Mouse (Mus musculus) liver, embryonic 14.5 days (tissue): Measurements from ENCODE around the gene Rnf146. TPM values are rescaled to one million over a fixed set of nuclear protein-coding genes. Genes with fewer than 3 reads are reported as not detected.
A peak's percentile ranks its signal among the peaks of the same experiment; 100 is the strongest.

Experiments used
- ATAC-seq: fragments of 200-750 bp; cut with Nextera tagmentation; 2 replicates; pipeline ENCODE4 v1.8.0; 2017; ENCODE audit warnings: moderate number of reproducible peaks, mild to moderate bottlenecking, moderate library complexity; ENCODE audit not compliant: insufficient read depth
- DNase-seq, 3 experiments: peaks; one replicate each; pipeline ENCODE4 v3.0.0-alpha.2; 2012 to 2013; ENCODE audit warnings: low read depth in 3 of 3, low spot score in 3 of 3
- H3K27ac ChIP-seq: fragments of 300-500 bp; sonication (generic); 2 replicates; pipeline ENCODE4 v1.5.1; 2014; ENCODE audit warnings: moderate library complexity, mild to moderate bottlenecking, control low read depth, inconsistent platforms
- H3K27me3 ChIP-seq: fragments of 300-500 bp; sonication (generic); 2 replicates; pipeline ENCODE4 v1.6.1; 2014; ENCODE audit warnings: mild to moderate bottlenecking, low read length, moderate library complexity; ENCODE audit not compliant: control insufficient read depth, insufficient read depth
- H3K36me3 ChIP-seq: fragments of 300-500 bp; sonication (generic); replicated peaks from 2 replicates; pipeline ENCODE4 v1.6.1; 2014; ENCODE audit warnings: low read depth; ENCODE audit not compliant: control insufficient read depth, insufficient read depth
- H3K4me1 ChIP-seq, 2 experiments: fragments of 200-500 bp in 1 of 2; fragments of 300-500 bp in 1 of 2; sonication (generic) in 1 of 2; replicated peaks; 2 replicates each; pipeline ENCODE4 v1.6.1; 2012 to 2014; ENCODE audit warnings: antibody characterized with exemption in 1 of 2, inconsistent platforms in 1 of 2, low read length in 1 of 2; ENCODE audit not compliant: control insufficient read depth in 2 of 2, insufficient read depth in 2 of 2
- H3K4me2 ChIP-seq: fragments of 300-500 bp; sonication (generic); 2 replicates; pipeline ENCODE4 v1.6.1; 2014; ENCODE audit warnings: low read depth, mild to moderate bottlenecking, control low read depth, moderate library complexity
- H3K4me3 ChIP-seq, 2 experiments: fragments of 200-500 bp in 1 of 2; fragments of 300-500 bp in 1 of 2; sonication (generic) in 1 of 2; 2 replicates each; pipeline ENCODE4 v1.5.1; 2012 to 2014; ENCODE audit warnings: low read depth in 2 of 2, low read length in 2 of 2, mild to moderate bottlenecking in 2 of 2, control low read depth in 1 of 2, inconsistent platforms in 1 of 2, moderate library complexity in 1 of 2; ENCODE audit not compliant: insufficient read depth in 1 of 2
- H3K9ac ChIP-seq: fragments of 300-500 bp; sonication (generic); replicated peaks from 2 replicates; pipeline ENCODE4 v1.6.1; 2014; ENCODE audit warnings: mild to moderate bottlenecking, control low read depth, moderate library complexity
- H3K9me3 ChIP-seq: fragments of 300-500 bp; sonication (generic); 2 replicates; pipeline ENCODE4 v1.6.1; 2016; ENCODE audit warnings: low read length, mixed read lengths; ENCODE audit not compliant: control insufficient read depth
- CTCF ChIP-seq: IDR thresholded peaks from 2 replicates; pipeline ENCODE4 v1.5.1; 2016; ENCODE audit warnings: antibody characterized with exemption, low read depth, control low read depth
- EP300 ChIP-seq: IDR thresholded peaks from 2 replicates; pipeline ENCODE4 v1.6.1; 2016; ENCODE audit warnings: antibody characterized with exemption, low read depth
- WGBS: fragments of 180-500 bp; shearing (Covaris S2); extraction: QIAGEN DNeasy Blood & Tissue Kit; methylation state at CpG from one replicate; pipeline ENCODE4 v1.1.7; 2014; ENCODE audit not compliant: insufficient replicate concordance; 5-methylcytosine and 5-hydroxymethylcytosine counted together
- polyA plus RNA-seq, 2 experiments: library from polyadenylated mRNA; depleted of rRNA in 1 of 2; stranded (reverse) in 1 of 2; unstranded in 1 of 2; fragments of >200 nt; fragmentation: Nextera tagmentation in 1 of 2; extraction: Ambion mirVana in 1 of 2; gene quantifications; 2 replicates each; pipeline versions ENCODE4 v1.2.1 to v1.2.3; 2012 to 2014

Gene Rnf146
- polyA plus RNA-seq, 2 experiments: 11.4 to 16.1 TPM

- Histone ChIP-seq H3K36me3 (peaks cover 18% of the 10 kb centered on the region), H3K4me2 (no peak overlapping the region), H3K4me3 (no peak overlapping the region), H3K27me3 (no peaks in the 10 kb centered on the region), H3K27ac (no peak overlapping the region), H3K9ac (no peak overlapping the region), H3K9me3 (no peaks in the 10 kb centered on the region), H3K4me1 (0 out of 4 replicates have a peak, but pooled peaks cover 0 to 1% of the 10 kb centered on the region in 2 experiments)
- TF ChIP-seq CTCF: no peak
- no peak for TF ChIP-seq EP300
- ATAC-seq: no peak
- 85% methylated on average over 7 of the region's 7 CpGs for WGBS
- no peak for DNase-seq
Measured at GRCm38 (mm10) chr10:29346638-29347037, 15.6 kb downstream of the Rnf146 start.

- no peaks in the 10 kb centered on the region for H3K4me1 ChIP-seq
- H3K27ac ChIP-seq: no peak overlapping the region
- ATAC-seq (no peak), DNase-seq (no peak)
- H3K27me3 ChIP-seq: no peaks in the 10 kb centered on the region
- TF ChIP-seq CTCF (no peak), EP300 (no peak)
- no peak overlapping the region for H3K4me3 ChIP-seq
- H3K9me3 ChIP-seq: no peaks in the 10 kb centered on the region
- peaks cover 16% of the 10 kb centered on the region for H3K36me3 ChIP-seq
- no peak overlapping the region for H3K4me2 ChIP-seq
- WGBS: 82% methylated on average over 4 of the region's 4 CpGs
- H3K9ac ChIP-seq: no peak overlapping the region
Measured at GRCm38 (mm10) chr10:29344232-29344631, 18.0 kb downstream of the Rnf146 start.

GRCm38 (mm10) chr10:29338355-29339056 lies 23.7 kb downstream of the Rnf146 start:
- H3K4me1 ChIP-seq: no peaks in the 10 kb centered on the region

GRCm38 (mm10) chr10:29333836-29334235 lies 28.4 kb downstream of the Rnf146 start:
- Histone ChIP-seq H3K36me3 (no peaks in the 10 kb centered on the region), H3K4me1 (no peaks in the 10 kb centered on the region), H3K9me3 (no peaks in the 10 kb centered on the region), H3K27ac (no peak overlapping the region), H3K4me3 (no peak overlapping the region), H3K4me2 (no peak overlapping the region), H3K27me3 (no peaks in the 10 kb centered on the region), H3K9ac (no peak overlapping the region)
- DNase-seq (no peak), ATAC-seq (no peak)
- 77% methylated on average over 4 of the region's 4 CpGs for WGBS
- no peak for TF ChIP-seq EP300
- no peak for TF ChIP-seq CTCF

More at GRCm38 (mm10) chr10:29338355-29339056, 23.7 kb downstream of the Rnf146 start:
- DNase-seq (peak; percentile 34 to 50 (median 41)), ATAC-seq (no peak)
- H3K27me3 ChIP-seq: no peaks in the 10 kb centered on the region
- H3K4me3 ChIP-seq: no peak overlapping the region
- H3K4me2 ChIP-seq: no peak overlapping the region
- no peak overlapping the region for H3K27ac ChIP-seq
- WGBS: 45% methylated on average over 4 of the region's 4 CpGs
- H3K36me3 ChIP-seq: no peaks in the 10 kb centered on the region
- H3K9ac ChIP-seq: no peak overlapping the region
- H3K9me3 ChIP-seq: no peaks in the 10 kb centered on the region
- TF ChIP-seq CTCF: peak; percentile 71
- no peak for TF ChIP-seq EP300

GRCm38 (mm10) chr10:29324817-29325216 lies 37.4 kb downstream of the Rnf146 start:
- H3K4me1 ChIP-seq: no peaks in the 10 kb centered on the region
- no peak overlapping the region for H3K4me2 ChIP-seq
- no peak for TF ChIP-seq CTCF
- TF ChIP-seq EP300: no peak
- H3K36me3 ChIP-seq: no peaks in the 10 kb centered on the region
- WGBS: 72% methylated on average over 2 of the region's 2 CpGs
- no peak for ATAC-seq
- H3K9me3 ChIP-seq: no peaks in the 10 kb centered on the region
- no peak for DNase-seq
- H3K4me3 ChIP-seq: no peak overlapping the region
- H3K27ac ChIP-seq: no peak overlapping the region
- no peaks in the 10 kb centered on the region for H3K27me3 ChIP-seq
- H3K9ac ChIP-seq: no peak overlapping the region
